Mouse (Mus musculus) testis, postnatal 10 days (tissue): Measurements from ENCODE around the gene Gcn1l1.

Source experiments
- DNase-seq: peaks from one replicate; pipeline ENCODE4 v3.0.0; 2021; ENCODE audit warnings: low spot score

Gene Gcn1l1

GRCm38 (mm10) chr5:115534856-115535255 is 30.2 kb upstream of the Gcn1l1 start:
- DNase-seq, result no peak

- no peak for DNase-seq
These were observed 29.4 kb upstream of the Gcn1l1 start for GRCm38 (mm10) chr5:115535635-115536034.

- peak; percentile 72 for DNase-seq
These were observed 26.9 kb upstream of the Gcn1l1 start for GRCm38 (mm10) chr5:115538017-115538692.

DNA sequence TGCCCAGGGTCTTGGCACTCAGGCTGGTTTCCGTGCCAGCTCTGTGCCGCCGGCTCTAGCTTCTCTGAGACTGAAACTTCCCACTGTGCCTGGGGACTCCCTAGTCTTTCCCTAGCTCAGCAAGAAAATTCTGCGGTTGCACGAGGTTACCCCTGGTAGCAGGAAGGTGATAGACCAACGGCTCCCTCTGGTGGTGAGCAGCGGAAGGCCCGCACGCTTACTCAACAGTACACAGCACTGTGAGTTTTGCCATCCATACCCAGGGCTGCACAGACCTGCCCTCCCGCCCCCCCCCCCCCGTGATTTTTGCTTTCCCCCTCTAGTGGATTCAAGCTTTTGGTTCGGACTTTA is 26.4 kb upstream of the Gcn1l1 start:
- DNase-seq, result peak; percentile 97

GRCm38 (mm10) chr5:115542635-115543384 is 22.2 kb upstream of the Gcn1l1 start:
- DNase-seq, result no peak

- DNase-seq, result peak; percentile 86
These were observed 21.4 kb upstream of the Gcn1l1 start for GRCm38 (mm10) chr5:115543509-115544253.

DNA sequence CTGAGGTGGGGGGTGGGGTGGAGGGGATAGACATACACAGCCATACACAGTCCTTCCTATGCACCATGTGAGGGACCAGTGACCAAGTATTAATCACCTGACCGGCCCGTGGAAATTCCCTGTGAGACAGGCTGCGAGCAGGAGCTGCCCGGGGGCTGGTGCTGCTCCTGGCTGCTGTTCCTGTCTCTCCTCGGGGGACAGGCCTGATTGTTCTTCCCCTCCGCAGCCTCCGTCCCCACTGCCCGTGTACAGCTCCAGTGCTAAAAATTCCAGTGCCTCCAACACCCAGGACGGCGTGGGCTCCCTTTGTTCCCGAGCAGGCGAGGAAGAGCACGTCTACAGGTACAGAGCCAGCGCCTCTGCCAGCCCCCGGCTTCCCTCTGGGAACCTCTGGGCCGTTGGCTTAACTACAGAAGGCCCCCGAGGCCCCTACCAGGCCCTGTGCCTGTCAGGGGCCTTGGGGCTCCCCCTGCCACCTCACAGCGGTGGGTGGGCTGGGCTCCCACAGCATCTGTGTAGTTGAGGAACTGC is 20.3 kb upstream of the Gcn1l1 start:
- no peak for DNase-seq

DNA sequence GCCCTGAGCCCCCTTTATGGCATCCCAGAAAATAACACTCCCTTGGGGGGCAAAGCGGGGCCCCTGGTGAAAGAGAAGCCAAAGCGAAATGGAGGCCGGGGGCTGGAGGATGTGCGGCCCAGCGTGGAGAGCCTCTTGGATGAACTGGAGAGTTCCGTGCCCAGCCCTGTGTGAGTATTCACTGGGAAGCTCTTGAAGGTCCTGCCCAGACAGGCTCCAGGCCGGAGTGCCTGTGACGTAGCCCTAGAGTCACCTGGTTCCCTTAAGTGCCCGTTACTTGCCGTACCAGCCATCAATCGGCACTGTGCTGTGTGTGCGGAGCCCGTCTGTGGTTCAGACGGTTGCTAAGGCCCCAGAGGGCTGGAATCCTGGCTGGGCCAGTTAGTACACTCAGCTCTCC is 19.4 kb upstream of the Gcn1l1 start:
- DNase-seq, result no peak

DNA sequence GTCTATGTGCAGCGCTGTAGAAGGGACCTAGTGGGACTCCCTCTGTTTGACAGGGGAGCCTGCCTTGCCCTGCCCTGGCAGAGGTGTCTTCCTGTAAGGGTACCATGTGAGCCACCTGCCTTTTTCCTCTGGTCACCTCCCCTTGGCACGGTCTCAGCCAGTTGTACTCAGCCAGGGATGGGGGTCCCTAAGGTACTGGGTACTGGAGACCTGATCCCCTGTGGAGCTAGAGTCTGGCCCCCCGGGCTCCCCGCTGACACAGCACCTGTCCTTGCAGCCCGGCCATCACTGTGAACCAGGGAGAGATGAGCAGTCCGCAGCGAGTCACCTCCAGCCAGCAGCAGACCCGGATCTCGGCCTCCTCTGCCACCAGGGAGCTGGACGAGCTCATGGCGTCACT is 18.5 kb upstream of the Gcn1l1 start:
- DNase-seq, result no peak

DNA sequence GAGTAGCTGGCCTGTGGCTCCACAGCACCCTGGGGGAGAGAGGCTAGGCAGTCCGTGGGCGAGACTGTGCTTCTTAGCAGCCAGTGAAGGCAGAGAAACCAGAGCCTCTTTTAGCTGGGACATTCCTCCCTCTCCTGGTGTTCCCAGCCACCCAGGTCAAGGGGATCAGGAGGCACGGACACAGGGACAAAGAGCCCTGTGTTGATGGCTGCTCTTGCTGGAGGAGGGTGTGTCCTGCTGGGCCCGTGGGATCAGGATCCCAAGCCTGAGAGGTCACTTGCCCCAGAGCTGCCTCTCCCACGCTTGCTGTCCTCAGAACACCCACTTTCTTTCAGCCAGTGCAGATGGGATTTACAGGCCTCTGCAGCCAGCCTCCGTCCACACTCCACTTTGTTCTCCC is 18.0 kb upstream of the Gcn1l1 start:
- peak; percentile 68 for DNase-seq

- DNase-seq, result no peak
These were observed 17.6 kb upstream of the Gcn1l1 start for GRCm38 (mm10) chr5:115547421-115547820.

DNA sequence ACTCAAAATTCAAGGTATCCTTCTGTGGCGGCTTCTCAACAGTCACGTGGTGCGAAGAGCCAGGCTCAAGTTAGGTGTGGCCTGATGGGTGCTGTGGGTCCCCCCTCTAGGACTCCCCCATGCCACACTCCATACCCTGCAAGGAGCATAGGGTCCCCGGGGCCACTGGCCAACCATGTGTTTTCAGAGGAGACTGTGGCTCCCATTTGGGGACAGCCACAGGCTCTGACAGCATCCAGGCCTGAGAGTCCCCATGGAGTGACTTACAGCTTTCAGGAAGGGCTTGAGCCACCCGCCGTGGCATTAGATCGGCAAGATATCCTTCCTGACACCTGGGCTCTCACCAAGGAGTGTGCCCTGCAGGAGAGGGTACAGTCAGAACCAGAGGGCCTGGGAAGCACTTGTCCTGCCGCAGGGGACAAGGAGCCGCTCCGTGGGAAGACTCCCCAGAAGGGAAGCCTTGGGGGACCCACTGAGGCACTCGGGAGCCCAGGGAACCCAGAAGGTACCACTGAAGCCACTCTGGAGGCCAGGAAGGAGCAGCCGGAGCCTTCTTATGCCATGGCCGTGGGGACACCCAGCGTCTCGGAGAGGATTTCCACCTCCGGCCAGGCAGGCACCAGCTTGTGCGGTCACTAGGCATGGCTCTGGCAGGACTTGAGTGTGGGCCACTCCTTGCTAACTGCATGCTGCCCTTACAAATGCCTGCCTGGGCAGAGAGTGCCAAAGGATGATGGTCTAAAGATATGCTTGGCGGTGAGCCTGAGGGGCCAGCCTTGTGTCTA is 16.4 kb upstream of the Gcn1l1 start:
- DNase-seq, result no peak

DNA sequence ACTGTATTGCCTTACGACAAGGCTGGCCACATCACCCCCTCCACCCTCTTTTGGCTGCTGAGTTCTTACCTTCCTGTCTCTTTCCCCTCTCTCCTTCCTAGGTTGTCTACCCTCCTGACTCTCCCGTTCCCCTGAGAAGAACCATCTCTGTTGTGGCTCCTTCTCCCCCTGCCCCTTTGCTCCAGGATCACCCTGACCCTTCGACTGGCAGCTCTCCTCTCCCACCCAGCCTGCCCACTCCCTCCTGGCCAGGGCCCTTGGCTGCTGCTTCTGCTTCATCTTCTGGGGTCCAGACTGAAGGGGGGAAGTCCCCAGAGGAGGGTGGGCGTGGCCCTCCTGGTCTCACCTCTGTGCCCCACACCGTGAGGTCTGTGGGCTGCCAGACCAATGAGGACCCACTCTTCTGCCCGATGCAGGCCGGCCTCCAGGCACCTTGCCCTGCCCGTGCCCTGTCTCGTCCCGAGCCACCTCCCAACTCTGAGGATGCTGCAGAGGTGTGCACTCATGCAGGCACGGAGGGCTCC is 14.5 kb upstream of the Gcn1l1 start:
- DNase-seq, result no peak

DNA sequence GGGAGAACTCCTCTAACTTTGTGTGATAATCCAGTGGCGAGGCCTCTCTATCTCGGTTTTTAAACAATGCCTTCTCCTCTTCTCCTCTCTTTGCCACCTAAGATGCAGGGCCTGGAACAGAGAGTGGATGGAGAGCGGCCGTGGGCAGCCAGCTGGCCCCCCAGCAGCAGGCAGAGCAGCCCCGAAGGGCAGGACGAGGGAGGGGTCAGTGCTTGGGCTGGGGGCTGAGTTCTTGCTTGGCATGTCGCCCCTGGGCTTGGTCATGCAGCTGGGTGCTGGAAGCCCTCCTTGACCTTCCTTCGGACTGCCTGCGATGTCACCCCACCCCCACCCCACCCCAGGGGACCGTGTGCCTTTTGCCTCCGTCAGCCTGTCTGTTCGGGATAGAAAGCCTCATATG is 13.7 kb upstream of the Gcn1l1 start:
- DNase-seq, result no peak

GRCm38 (mm10) chr5:115551799-115552198 is 13.3 kb upstream of the Gcn1l1 start:
- DNase-seq, result no peak

DNA sequence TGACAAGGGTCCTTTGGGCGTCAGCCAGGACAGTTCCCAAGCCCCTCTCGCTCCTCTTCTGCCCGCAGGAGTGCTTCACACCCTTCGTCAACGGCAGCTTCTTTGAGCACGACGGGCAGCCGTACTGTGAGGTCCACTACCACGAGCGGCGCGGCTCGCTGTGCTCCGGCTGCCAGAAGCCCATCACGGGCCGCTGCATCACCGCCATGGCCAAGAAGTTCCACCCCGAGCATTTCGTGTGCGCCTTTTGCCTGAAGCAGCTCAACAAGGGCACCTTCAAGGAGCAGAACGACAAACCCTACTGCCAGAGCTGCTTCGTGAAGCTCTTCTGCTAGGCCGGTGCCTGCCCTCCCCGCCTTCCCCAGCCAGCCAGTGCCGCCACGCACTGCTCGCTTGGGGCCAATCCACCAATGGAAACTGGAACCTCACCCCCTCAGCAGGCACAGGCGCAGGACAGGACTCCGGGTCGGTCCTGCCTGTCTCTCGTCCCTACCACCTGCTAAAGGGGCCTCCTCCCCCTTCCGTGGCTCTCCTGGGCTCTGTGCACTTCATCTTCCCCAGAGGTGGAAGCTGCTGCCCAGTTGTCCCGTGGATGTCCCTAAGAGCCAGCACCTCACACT is 11.1 kb upstream of the Gcn1l1 start:
- no peak for DNase-seq

DNA sequence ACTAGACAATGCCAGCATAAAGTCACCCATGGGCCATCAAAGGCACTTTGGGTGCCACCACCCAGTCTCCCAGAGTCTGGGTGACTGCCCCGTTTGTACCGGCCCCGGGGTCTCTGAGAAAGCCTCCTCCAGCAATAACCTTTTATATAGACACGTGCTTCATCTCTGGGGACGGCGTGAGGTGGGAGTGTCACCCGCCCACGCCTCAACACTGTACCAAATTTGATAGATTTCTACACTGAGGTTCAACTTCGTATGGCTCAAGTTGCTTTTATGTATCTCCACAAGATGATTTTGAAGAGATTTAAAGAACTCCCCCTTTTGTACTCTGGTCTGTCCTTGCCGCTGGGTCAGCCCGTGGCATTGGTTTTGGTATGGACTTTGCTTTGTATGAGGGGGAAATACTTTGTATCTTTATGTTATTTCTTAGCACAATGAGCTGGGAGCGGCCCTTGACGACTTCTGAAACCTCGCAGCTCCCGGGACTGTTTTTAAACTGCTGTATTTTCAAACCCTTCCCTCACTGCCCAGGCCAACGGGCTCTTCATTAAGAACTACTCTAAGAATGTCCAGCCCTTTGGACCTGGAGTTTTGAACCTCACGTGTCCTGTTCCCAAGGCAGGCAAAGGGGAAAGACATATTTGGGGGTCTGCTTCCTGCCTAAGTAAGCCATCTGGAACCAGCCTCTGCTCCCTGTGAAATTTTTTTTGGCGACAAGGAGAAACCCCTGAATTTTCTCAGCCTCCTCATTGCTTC is 10.3 kb upstream of the Gcn1l1 start:
- peak; percentile 81 for DNase-seq

DNA sequence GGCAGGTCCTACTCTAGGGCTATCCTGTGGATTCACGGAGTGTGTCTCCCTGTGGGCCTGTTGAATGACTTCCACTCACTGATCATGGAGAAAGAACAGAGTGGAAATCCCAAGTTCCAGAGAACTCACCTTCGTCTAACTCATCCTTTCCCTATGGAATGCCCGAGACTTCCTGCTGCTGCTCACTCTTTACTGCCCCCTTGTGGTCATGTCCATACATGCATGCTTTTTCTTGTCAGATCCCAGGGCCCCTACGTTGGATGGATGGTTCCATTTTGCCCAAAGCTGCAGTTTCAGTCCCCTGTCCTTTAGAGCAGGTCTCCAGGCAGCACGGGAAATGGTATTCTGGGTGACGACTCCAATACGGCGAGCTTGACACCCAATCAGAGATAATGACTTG is 8.8 kb upstream of the Gcn1l1 start:
- peak; percentile 86 for DNase-seq

DNA sequence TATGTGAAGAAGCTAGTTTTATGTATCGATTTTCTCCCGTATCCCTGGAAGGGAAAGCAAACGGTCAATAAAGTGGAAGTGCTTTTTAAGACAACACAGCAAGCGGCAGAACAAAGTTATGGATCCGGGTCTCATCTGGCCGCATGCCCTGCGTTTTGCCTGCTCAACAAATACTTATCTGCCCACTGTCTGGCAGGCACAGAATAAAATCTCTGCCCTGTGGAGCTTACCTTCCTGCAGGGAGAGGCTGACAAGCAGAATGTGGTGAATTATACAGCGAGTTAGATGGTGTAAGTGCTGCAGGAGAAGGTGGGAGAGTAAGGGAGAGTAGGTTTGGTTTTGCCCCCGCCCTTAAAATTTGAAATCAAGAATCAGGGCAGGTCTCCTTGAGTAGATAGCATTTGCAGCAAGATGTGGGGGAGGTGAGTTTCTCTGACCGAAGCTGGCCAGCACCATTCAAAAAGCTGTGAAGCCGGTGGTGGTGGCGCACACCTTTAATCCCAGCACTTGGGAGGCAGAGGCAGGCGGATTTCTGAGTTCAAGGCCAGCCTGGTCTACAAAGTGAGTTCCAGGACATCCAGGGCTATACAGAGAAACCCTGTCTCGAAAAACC is 6.8 kb upstream of the Gcn1l1 start:
- peak; percentile 45 for DNase-seq
